Mouse (Mus musculus) spleen, embryonic (tissue): ENCODE measurements around the gene Nr1d1.

ENCODE experiments used
- CTCF ChIA-PET: fragments of 350-600 bp; sonication (Branson Sonifier 250); formaldehyde crosslinking; loops from one replicate; lab custom pipeline; 2022; lab: Charles Lee

Gene Nr1d1

DNA sequence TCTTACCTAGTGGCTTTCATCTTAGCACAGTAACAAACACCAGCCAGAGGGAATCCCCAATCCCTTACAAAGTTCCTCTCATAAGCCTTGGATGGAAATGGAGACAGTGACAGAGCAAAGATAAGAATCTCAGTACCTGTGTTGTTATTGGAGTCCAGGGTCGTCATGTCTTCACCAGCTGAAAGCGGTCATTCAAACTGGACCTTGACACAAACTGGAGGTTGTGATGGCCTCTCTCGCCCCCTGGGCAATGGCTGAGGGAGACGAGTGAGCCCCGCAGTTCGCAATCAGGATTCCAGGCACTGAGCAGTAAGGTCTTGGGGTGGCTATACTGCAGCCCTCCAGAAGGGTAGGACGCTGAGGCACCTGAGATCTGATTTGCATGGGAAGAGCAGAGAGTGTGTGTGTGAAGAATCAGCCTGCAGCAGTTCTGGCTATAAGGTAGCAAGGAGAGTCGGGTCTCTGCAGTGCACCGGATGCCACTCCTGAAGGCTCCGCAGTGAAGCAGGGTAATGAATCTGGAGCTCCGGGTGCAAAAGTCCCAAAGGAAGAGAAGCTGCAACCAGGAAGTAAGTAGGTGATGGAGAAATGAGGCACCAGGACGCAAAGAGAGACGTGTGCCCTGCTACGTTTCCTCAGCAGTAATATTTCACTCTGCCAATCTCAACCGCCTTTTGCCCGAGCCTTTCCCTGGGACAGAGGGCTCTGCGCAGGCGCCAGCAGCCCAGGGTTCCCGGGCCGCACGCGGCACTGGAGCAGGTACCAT lies at the start of gene Nr1d1:
Gene Nr1d1 (minus strand): TSS at position 752 of the 766 bp plus-strand sequence.
- CTCF ChIA-PET: interaction anchor here (0.6 to 2.0 kb wide), 6 partner anchors 12 to 1541 kb away, joined by 3 to 18 read pairs (median 4); no protein-coding TSS in a partner anchor

DNA sequence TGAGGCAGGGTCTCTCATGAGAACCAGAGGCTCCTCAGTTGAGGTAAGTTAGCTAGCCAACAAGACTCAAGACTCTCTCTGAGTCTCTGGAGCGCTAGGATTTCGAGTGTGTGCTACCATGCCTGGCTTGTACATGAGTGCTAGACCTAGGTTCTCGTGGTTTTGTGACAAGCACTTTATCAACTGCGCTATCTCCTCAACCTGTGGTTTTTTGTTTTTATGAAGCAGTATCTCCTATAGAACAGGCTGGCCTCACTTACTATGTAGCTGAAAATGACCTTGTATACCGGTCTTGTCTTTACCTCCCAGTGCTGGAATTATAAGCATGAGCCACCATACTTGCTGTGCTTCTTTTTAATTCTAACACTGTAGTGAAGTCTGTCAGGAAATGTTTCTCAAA lies 45.8 kb upstream of the Nr1d1 start:
- CTCF ChIA-PET: interaction anchor here (0.7 kb wide), 1 partner anchor 62 kb away, joined by 4 read pairs; no protein-coding TSS in a partner anchor

DNA sequence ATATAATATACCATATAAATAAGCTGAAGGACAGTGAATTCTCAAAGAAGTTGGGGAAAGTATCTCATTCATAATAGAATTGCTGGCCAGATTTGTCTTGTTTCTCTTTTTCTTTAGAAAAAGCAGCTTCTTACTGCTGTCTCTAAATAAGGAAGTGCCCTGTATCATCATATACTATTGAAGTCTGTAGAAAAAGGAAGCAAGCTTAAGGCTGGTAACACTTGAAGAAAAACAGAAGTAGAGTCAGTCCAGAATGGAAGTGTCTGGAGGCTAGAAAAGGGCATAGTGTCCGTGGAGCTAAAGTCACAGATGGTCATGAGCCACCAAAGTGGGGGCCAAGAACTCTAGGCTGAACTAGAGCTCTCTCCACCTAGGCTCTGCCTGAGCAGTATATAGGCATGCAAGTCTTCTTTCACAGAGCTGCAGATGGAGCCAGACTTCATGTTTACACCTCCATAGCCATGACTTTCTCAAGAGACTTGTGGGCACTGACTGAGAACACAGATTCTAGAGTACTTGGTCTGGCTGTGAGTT lies 41.6 kb upstream of the Nr1d1 start:
- CTCF ChIA-PET: interaction anchor here (1.1 kb wide), 1 partner anchor 67 kb away, joined by 3 read pairs; no protein-coding TSS in a partner anchor

GRCm38 (mm10) chr11:98810686-98811085 lies 35.6 kb upstream of the Nr1d1 start:
- CTCF ChIA-PET: no interaction called here

- CTCF ChIA-PET: interaction anchor here (0.8 to 1.3 kb wide), 3 partner anchors 13 to 69 kb away, joined by 3 to 4 read pairs (median 3); partner anchors contain the start of gene Thra
These were observed 34.5 kb upstream of the Nr1d1 start for GRCm38 (mm10) chr11:98809457-98810290.

DNA sequence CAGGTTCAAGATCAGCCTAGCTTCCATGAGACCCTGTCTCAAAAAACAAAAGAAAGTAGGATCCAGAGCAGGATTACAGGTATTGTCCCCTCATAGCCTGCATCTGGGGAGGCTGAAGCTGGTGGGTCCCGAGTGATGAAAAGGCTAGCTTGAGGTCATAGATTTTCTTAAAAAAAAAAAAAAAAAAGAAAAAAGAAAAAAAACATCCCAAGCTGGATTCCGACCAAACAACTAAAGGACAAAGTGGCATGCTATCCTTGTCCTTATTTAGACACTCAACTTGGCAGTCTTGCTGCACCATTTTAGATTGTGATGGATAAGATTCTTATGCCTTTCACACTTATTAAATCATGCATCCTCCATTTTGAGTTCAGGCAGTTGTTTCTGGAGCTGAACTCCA lies 33.3 kb upstream of the Nr1d1 start:
- CTCF ChIA-PET: interaction anchor here (0.6 kb wide), 2 partner anchors 19 to 101 kb away, joined by 3 to 7 read pairs; no protein-coding TSS in a partner anchor

- CTCF ChIA-PET: interaction anchor here (0.6 kb wide), 1 partner anchor 518 kb away, joined by 3 read pairs; the partner anchor contains the start of gene Krt25
These were observed 29.5 kb upstream of the Nr1d1 start, which contains the start of gene Casc3 for GRCm38 (mm10) chr11:98804605-98805004. Casc3 (plus strand) TSS chr11:98804905.

DNA sequence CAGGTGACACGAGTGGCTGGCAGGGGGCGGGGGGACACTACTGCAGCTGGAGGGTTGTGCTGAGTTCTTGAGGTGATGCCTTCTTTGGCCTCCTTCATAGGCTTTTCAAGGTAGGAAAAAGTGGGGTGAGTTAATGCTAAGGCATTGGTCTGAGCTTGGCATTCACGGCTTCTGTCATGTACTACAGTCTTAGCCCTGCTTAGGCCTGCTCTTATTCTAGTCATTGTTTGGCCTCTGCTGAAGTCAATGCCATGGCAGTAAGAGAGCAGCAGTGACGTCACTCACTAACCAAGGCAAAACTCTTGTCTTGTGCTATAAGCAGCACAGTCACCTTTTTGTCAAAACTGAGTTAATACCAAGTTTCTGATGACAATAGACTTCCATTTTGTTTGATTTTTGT lies 22.8 kb upstream of the Nr1d1 start:
- CTCF ChIA-PET: interaction anchor here (1.0 kb wide), 1 partner anchor 56 kb away, joined by 3 read pairs; no protein-coding TSS in a partner anchor

DNA sequence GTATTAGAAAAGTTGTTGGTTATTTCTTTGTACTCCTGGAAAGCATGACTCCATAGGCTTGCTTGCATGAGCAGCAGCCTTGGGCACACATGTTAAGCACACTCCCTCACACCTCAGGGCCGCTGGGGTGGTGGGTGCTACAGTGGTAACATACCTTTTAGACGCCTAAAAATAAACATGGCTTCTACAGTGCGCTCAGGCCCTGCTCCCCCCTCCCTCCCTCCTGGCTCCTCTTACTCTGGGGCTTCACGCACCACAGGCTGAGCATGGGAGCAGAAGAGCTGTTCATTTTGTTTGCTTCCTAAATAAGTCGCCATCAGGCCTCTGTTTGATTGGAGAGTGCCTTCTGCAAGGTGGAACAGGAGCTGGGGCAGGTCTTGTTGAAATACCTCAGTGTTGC lies 22.2 kb upstream of the Nr1d1 start:
- CTCF ChIA-PET: interaction anchor here (1.0 kb wide), 1 partner anchor 56 kb away, joined by 3 read pairs; no protein-coding TSS in a partner anchor

GRCm38 (mm10) chr11:98796515-98797216 lies 21.5 kb upstream of the Nr1d1 start:
- CTCF ChIA-PET: interaction anchor here (1.0 to 1.5 kb wide), 4 partner anchors 10 to 55 kb away, joined by 3 to 4 read pairs (median 3); no protein-coding TSS in a partner anchor

GRCm38 (mm10) chr11:98795714-98796514 lies 20.8 kb upstream of the Nr1d1 start:
- CTCF ChIA-PET: interaction anchor here (0.6 to 1.5 kb wide), 4 partner anchors 9 to 58 kb away, joined by 3 to 4 read pairs (median 3); no protein-coding TSS in a partner anchor

DNA sequence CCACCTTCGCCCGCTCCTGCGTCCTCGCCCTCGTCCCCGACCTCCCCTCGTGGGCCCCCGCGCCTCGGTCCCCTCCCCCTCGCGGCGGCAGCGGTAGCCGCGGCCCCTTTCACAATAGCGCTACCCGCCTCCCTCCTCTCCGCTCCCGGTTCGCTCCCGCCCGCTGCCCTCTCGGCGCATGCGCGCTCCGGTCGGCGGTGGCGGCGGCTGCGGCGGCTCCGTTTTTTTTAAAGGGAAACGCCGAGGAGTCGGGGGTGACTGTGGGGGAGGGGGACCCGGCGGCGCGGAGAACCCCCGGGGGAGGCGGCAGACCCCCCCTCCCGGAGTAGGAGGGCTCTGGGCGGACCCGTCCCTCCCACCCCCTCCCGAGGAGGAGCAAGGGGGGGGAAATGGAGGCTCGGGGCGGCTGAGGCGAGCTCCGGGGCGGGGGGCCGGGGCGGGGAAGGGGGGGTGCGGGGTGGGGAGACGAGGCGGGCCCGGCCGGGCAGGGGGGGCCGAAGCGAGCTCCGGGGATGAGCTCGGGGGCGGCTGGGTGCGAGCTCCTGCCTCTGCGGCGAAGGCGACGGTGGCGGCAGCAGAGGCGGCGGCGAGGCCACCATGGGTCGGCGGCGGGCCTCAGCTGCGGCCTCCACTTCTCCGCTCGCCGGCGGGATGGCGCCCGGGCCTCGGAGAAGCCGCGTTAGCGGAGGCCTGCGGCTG lies 20.0 kb upstream of the Nr1d1 start, which contains the start of gene Msl1:
Gene Msl1 (plus strand): TSS at position 502 of the 699 bp plus-strand sequence.
- CTCF ChIA-PET: interaction anchor here (0.6 to 1.5 kb wide), 3 partner anchors 8 to 95 kb away, joined by 3 to 15 read pairs (median 4); no protein-coding TSS in a partner anchor

GRCm38 (mm10) chr11:98794469-98795014 lies 19.4 kb upstream of the Nr1d1 start:
- CTCF ChIA-PET: interaction anchor here (0.7 kb wide), 1 partner anchor 94 kb away, joined by 15 read pairs; no protein-coding TSS in a partner anchor

DNA sequence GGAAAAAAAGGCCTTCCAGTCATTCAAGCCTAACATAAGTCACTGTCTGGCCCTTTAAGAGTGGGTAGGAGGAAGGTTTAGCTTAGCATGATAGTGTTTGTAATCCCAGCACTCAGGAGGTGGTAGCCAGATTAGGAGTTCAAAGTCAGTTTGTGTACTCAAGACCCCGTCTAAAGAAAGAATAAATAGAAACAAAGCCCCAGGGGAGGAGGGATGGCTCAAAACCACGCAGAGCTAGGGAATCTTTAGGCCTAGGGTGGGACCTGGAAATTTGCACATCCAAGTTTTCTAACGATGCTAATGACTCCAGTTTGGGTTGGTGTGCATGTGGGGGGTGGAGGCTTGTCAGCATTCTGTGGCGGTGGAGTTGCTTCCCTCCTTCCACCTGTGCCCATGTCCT lies 16.9 kb upstream of the Nr1d1 start:
- CTCF ChIA-PET: no interaction called here

- CTCF ChIA-PET: no interaction called here
These were observed 16.3 kb upstream of the Nr1d1 start for GRCm38 (mm10) chr11:98791448-98791847.

- CTCF ChIA-PET: interaction anchor here (0.6 to 0.7 kb wide), 2 partner anchors 15 to 25 kb away, joined by 6 to 21 read pairs; no protein-coding TSS in a partner anchor
These were observed 15.6 kb upstream of the Nr1d1 start for GRCm38 (mm10) chr11:98790631-98791205.

DNA sequence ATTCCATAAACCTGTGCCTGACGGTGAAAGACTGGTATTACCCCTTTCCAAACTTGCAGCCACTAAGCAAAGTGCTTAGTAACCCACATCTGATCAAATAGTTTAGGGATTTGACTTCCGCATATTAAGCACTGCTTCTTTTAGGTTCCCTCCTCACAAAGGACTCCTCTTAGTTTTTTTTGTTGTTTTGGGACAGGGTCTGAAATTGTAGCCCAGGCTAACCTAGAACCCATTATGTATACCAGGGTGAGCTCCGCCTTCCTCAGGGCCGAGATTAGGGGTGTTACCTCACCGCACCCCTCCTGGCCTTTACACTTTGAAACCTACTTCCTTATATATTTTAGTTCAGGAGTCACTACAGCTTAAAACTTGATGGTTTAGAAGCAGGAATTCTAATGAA lies 14.7 kb upstream of the Nr1d1 start:
- CTCF ChIA-PET: interaction anchor here (0.6 to 1.4 kb wide), 6 partner anchors 15 to 179 kb away, joined by 3 to 10 read pairs (median 6); no protein-coding TSS in a partner anchor
